Comparison of ENCODE assay signal across 19 mouse cellular contexts in the genomic region with DNA sequence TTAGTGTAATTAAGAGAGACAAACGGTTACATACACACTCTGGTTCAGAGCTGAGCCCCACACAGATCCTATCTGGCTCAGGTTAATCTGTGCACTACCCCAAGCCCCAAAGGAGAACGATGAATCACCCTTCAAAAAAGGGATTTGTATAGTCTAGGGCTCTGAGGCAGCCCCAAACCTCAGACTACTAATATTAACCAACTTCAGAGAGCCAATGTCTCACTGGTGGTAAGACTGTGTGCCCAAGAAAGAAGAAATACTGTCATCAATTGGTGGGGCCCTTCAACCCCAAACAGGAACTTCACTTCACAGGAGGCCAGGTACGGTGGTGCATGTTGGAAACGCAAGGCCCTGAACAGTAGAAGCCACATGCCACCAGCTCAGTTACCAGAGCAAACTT. TPM values are rescaled to one million over a fixed set of nuclear protein-coding genes. Genes with fewer than 3 reads are reported as not detected.
DNase-seq lines count a peak whose midpoint lies in the region; ATAC-seq and TF ChIP-seq lines count a peak whose summit lies in the region.
"Had no signal": no experiment of that assay in that cellular context is flagged by ENCODE, and none has a peak within 500 bp of the region (broad histone marks: within the 10 kb centered on the region; RNA-seq: fewer than 3 reads in every experiment).

No protein-coding gene starts in this region.

- peak; percentile 16 for DNase-seq in thymus, postnatal 25 days
- no peak for DNase-seq in thymus, adult 18-20 months
- DNase-seq in A20 (ENCODE audit: low read depth, low spot score): peak; percentile 24
- peak; percentile 51 for DNase-seq in Patski (ENCODE audit: low read depth, low spot score)
- no peak for DNase-seq in gastrocnemius, postnatal 36 days
- DNase-seq: adrenal gland, postnatal 10 days; adrenal gland, postnatal 25 days; cerebellum, adult 11 months; cerebellum, adult 18-20 months; cerebellum, adult 8-10 months; cerebellum, adult 9-11 months; cerebellum, postnatal 14 days; cerebellum, postnatal 36 days; embryo, embryonic 11 days; forebrain, postnatal 0 days had no signal

- in situ Hi-C loops in Patski (cut with MboI; ENCODE audit: low pct_unique_long_range_greater_than_20kb): no loop called here

- no peak for ATAC-seq in Patski
- ATAC-seq: forebrain, embryonic 14.5 days; forebrain, postnatal 0 days had no signal

- POLR2A ChIA-PET in Patski (lab: Charles Lee): no interaction called here

- no peak for TF ChIP-seq CTCF in Patski (IDR thresholded peaks at IDR 0.05)

- CTCF ChIA-PET in Patski (lab: Charles Lee): interaction anchor here (1.1 kb wide), 1 partner anchor 9 kb away, joined by 7 read pairs; no protein-coding TSS in a partner anchor

- H3K27me3 ChIP-seq in Patski: no peaks in the 10 kb centered on the region
- H3K27me3 ChIP-seq: embryonic facial prominence, embryonic 13.5 days; embryonic facial prominence, embryonic 15.5 days; forebrain, embryonic 12.5 days had no signal

- intact Hi-C loops in gastrocnemius, postnatal 36 days (cut with DNase I): no loop called here

RNA-seq across cellular contexts. Expression of gene Mrm2, which starts 13.5 kb away (rescaled TPM):
- 13.1 TPM for polyA plus RNA-seq in Patski (2021)
- 1 to 10 TPM; 5.7 to 6.1 TPM for total RNA-seq in gastrocnemius, postnatal 36 days (2021)

RNA-seq across cellular contexts. Expression of gene Nudt1, which starts 23.8 kb away (rescaled TPM):
- 38.0 TPM for polyA plus RNA-seq in Patski (2021)
- total RNA-seq in gastrocnemius, postnatal 36 days (2021): 1 to 10 TPM; 4.7 to 5.9 TPM

RNA-seq across cellular contexts. Expression of gene Mad1l1, which starts 23.9 kb away (rescaled TPM):
- polyA plus RNA-seq in Patski (2021): 30.0 TPM
- total RNA-seq in gastrocnemius, postnatal 36 days (2021): 1 to 10 TPM; 6.5 to 7.1 TPM

RNA-seq across cellular contexts. Expression of gene Snx8, which starts 43.8 kb away (rescaled TPM):
- 26.3 TPM for polyA plus RNA-seq in Patski (2021)
- 10 to 100 TPM in 1 of 2 experiments, 1 to 10 TPM in 1; 7.3 to 10.5 TPM for total RNA-seq in gastrocnemius, postnatal 36 days (2021)

Comparison
In these comparisons a context has a peak if more than half of its experiments do, and no peak if none do; other contexts are left out.
1. DNase-seq: peak in thymus, postnatal 25 days (single experiment), A20 (single experiment) and Patski (single experiment); none in thymus, adult 18-20 months (0 of 2) and gastrocnemius, postnatal 36 days (0 of 2).